Mouse (Mus musculus) urinary bladder, adult 18-20 months (tissue): ENCODE results near the gene Daglb.
"Not testable (repeated sequence)": the region's sequence is repeated elsewhere in the genome, so short reads cannot be mapped to it uniquely, and the experiment has no call there.

Experiments used
- DNase-seq, 2 experiments: peaks; one replicate each; pipeline ENCODE4 v3.0.0; 2022; ENCODE audit warnings: low spot score in 2 of 2, mixed read lengths in 2 of 2

Daglb gene

DNA sequence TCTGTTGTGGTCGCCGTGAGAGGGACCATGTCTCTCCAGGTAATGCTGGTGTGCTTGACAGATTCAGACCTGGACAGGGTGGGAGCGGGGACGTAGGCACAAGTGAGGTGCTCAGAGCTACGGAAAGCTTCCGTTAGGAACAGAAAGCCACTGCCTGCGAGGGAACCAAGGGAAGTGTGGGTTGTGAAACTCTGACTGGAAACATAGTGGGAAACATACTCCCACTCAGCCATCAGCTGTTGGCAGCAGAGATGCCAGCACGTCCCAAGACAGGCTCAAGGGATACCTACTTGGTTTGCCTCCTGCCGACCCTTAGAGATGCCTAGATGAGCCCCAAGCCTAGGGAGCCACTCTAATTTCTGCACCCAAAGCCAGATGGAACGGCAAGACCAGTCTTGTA, 22.8 kb downstream of the Daglb start:
- DNase-seq = no peak

DNA sequence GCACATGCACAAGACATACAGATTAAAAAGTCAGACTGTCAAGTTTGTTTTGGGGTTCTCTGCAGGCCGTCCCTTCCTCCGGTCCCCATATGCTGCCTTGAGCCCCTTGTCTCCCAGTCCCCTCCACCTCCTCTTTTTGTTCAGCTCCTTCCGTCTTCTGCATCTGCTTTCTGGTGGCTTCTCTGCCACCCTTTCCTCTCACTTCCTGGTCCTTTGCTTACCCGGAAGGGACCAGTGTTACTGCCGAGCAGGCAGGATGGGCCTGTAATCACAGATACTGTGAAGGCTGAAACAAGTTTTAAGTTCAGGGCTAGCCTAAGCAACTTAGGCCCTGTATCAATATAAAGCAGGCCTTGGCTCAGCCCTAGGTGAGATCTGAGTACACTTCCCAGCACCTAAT, 23.6 kb downstream of the Daglb start:
- DNase-seq = no peak

DNA sequence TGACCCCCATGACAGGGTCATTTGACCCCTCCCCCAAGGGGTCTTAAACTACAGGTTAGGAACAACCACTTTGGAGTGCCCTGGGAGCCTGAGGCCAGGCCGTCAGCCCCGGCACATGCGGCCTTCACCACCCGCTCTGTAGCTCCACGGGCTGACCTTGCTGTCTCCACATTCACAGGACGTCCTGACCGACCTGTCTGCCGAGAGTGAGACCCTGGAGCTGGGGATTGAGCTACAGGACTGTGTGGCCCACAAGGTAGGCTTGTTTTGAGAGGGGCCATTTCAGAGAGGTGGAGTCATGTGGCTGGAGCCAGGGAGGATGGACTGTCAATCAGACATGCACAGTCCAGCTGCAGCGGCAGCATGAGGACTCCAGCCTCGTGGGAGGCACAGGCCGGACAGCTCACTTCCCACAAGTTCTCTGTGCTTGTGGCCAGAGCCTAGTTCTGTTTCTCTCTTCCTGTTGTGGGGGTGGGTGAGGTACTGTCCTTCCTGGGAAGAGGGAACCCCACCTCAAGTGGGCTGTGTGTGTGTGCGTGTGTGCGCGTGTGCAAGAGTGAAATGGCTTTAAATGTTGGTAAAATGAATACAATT, 25.5 kb downstream of the Daglb start:
- no peak for DNase-seq

DNA sequence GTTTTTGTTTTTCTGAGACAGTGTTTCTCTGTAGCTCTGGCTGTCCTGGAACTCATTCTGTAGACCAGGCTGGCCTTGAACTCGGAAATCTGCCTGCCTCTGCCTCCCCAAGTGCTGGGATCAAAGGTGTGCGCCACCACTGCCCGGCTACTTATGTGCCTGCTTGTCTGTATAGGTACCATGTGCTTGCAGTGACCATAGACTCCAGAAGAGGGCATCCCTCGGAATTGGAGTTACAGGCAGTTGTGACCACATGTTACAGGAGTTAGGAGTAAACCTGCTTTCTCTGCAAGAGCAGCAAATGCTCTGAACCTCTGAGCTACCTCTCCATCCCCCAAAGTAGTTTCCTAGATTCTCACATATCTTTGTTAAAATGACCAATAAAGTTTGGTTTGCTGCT, 27.4 kb downstream of the Daglb start:
- no peak for DNase-seq

DNA sequence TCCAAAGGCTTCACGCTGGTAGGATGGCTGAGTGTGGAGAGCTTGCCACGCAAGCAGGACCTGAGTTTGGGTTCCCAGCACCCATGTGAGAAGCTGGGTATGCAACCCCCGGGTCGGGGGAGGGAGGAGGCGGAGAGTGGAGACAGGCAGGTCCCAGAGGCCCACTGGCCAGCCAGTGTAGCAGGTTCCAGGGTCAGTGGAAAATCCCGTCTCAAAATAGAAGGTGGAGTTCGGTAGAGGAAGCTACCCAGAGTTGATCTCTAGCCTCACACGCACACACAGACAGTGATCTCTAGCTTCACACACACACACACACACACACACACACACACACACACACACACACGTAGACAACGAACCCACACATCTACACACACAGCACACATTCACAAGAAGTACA, 28.8 kb downstream of the Daglb start:
- no peak for DNase-seq

DNA sequence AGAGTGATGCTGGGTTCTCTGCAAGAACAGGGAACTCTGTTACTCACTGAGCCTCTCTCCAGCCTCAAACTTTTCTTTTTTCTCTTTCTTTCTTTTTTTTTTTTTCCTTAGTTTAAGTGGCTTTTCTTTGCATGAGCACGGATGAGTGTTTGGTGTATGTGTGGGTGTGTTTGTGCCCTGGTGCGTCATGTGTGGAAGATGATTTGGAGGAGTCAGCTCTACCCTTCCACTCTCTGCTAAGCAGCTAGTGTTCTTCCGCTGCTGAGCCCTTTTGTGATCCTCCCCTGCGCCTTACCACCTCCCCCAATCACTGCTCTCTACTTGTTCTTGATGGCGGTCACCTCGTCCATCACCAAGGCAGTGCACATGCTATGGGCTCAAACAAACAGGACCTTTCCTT, 31.3 kb downstream of the Daglb start:
- DNase-seq = no peak

DNA sequence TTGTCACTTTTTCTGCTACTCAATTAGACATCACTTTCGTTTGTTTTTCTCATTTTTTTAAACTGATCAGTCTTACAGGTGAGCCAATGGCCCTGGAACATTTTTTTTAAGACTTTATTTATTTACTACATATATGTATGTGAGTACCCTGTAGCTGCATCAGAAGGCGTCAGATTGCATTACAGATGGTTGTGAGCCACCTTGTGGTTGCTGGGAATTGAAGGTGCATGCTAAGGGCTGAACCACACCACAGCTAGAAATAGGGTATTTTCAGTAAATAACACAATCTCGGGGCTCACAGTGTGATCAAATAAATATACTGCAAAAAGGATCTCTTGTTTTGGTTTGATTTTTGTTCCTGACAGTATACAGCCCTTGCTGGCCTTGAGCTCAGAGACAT, 33.1 kb downstream of the Daglb start:
- no peak for DNase-seq

DNA sequence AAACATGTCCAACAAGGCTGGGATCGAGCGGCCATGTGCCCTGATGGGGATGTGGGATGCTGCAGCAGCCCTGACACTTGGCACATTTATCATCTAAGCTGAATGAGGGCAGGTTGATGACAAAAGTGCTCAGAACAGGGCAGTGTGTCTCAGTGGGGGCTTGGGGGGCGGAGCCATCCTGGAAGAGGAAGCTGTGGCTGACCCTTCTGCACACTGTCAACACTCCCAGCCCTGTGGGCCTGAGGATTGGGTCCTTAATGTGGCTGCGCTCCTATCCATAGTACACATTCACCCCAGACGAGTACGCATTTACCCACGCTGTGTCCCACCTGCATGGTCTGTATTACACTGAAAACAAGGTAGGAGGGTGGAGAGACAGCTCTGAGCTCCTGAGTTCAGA, 34.8 kb downstream of the Daglb start:
- no peak for DNase-seq

DNA sequence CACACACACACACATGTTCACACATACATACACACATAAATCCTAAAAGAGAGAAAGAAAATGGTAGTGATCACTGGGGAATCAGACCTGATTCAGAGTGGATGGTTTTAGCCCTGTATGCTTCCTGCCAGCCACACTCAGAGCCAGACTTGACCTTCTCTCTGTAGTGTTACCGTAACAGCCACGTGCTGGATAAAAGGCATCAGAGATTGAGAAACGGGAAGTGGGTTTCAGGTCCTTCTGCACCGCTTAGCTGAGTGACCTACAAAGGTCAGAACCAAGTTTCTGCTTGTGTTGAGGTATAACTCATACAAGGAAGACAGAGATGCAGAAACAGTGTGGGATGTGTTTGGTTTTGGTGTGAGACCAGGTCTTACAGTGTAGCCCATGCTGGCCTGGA, 35.3 kb downstream of the Daglb start:
- no peak for DNase-seq

DNA sequence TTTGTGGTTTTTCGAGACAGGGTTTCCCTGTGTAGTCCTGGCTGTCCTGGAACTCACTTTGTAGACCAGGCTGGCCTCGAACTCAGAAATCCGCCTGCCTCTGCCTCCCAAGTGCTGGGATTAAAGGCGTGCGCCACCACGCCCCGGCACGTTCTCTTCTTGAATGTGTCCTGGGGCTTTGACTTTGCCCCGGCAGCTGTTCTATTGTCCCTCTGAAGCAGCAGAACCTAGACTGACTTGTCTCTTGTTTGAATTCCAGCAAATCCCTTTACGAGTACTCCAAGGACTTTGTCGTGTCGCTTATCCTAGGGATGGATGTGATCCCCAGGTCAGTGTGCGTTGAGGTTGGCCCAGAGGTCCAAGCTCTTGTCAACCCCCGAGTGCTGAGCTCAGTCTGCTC, 36.3 kb downstream of the Daglb start:
- not testable (repeated sequence) for DNase-seq

DNA sequence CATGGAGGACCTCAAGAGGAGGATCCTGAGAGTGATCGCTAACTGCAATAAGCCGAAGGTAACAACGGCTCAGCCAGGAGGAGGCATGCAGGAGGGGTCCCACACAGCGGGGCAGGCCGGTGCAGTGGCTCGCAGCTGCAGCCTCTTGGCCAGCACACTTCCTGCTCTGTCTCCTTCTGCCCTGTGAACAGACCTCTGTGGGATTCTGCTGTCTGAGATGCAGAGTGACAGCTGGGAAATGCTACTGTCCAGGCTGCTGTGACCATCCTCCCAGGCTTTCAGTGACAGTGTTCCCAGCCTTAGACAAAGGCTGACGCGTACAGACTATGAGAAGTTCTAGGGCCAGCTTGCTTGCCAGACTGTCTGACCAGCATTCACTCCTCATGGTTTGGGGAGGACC, 36.8 kb downstream of the Daglb start:
- DNase-seq = no peak

DNA sequence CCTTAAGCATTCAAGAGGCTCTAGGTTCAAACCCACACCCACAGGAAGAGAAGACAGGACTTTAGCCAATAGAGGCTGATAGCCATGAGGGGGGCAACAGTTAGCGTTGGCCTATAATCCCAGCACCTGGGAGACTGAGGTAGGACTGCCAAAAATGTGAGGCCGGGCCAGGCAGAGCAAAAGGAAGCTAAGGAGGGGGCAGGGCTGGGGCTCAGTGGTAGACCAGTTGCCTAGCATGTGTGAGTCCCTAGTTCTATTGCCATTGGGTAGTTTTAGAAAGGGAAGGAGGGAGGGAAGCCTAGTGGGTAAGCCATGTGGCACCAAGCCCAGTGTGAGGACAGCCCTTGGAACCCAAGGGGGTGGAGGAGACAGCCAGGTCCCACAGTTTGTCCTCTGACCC, 37.3 kb downstream of the Daglb start:
- no peak for DNase-seq

DNA sequence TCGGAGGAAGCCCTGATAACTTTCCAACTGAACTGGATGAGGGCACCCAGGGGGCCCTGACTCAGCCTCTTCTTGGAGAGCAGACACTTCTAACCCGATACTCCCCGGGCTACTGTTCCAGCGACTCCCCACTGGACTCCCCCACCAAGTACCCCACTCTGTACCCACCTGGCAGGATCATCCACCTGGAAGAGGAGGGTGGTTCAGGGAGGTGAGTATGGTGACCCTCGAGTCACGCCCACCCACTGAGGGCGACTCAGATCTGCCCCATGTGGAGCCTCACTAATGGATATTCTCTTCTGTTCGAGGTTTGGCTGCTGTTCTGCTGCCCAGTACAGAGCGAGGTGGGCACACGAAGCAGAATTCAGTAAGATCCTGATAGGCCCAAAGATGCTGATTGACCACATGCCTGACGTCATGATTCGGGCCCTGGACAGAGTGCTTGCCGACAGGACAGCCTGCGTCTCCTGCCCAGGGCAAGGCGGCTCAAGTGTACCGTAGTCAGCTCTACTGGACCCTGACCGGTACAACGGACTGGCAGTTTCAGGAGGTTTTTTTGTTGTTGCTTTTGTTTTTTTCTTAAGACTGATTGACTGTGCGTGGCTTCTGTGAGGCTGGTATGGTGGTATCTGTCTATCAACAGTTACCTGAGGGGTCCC, 38.6 kb downstream of the Daglb start:
- no peak for DNase-seq

DNA sequence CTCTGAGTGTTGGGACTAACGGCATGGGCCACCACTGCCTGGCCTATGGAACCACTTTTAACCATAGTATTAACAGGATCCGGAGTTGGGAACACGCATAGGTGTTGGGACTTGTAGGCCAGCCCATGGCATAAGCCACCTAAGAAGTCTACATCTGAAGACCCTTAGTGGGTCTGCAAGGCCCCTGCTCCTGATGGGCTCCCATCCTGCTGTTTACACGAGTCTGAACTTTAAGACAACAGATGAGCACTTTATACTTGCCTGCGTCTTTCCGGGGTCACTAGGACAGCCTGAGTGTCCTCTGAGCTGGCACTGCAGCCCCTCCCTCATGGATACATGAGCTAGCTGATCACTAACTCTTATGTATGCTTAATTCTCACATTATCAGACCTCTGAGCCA, 39.4 kb downstream of the Daglb start:
- DNase-seq = no peak

DNA sequence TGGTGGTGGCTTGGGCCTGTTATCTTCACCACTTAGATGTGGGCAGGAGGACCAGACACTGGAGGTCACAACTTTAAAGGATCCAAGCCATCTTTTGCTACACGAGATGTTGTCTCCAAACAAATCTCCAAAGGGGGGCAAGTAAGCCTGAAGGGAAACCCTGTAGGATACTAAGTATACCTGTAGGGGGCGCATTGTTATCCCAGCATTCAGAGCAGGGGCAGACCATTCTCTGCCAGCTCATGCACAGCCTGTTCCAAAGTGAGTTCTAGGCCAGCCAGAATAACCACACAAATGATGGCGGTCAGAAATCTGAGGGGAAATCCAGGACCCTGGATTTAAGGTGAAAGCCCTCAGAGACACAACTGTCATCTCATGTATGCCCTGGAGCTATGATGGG, 40.1 kb downstream of the Daglb start:
- no peak for DNase-seq

DNA sequence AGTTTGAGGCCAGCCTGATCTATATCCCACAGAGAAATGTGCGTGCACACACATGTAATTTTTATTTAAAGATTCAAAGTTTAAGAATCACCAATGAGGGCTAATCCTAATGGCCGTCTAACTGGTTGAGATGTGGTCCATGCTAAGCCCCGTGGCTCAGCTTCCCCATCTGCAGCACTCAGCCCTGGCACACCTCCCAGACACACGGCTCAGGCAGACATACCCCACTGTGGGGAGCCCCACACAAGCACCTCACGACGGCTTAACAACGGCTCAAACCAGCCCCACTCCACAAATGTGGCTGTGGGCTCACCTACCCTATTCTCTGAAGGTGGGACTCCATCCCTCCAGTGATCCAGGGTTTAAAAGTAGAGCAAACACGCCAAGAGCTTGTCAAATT, 40.7 kb downstream of the Daglb start:
- no peak for DNase-seq

DNA sequence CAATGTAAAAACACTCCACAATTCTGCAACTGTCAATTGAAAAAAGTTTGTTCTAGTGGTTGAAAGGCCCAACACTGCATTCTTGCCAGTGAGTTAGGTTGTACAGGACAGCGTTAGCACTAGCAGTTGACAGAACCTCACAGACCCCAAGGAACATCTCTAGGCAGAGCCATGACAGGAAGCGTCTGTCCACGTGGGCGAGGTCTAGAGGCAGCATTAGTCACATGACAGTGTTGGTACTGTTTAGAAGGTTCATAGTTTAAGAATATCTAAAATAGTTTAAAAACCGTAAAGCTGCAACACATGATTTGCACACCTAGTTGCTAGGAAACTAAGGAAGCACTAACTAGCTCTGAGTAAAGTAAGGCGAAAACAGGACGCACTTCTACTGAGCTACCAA, 41.2 kb downstream of the Daglb start:
- DNase-seq = no peak

DNA sequence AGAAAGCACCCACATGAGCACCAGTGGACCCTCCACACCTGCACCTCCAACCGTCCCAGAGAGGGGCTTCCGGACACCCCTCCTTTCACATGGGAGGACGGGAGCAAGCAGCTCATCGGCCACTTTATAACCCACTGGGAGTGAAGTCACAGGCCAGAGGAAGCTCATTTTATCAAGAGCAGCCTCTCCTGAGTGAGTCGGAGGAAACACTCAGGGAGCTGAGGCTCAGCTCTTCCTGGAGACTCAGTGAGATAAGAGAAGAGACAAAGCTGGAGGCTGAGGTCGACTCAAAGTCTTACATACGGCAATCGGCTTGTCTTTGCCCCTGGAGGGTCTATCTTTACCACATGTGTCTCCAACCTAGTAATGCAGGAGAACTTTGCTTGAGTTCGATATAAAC, 44.9 kb downstream of the Daglb start:
- DNase-seq = no peak

DNA sequence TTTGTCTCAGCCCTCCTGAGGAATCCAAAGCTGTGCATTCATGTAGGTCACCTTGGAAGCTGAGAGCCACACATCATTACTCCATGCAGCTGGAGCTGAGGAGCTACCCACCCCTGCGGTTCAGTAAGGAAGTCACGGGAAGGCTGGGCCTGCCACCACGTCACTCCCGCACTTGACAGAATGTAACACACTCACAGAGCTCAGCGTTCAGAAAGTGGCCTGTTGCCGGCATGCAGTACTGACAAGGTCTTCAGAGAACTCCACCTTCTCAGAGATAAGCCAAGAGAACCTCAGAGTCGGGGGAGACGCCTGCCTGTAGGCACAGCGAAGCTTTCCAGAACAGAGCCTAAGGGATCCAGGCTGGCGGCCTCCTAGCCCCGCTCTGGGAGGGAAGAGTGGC, 45.4 kb downstream of the Daglb start:
- no peak for DNase-seq

DNA sequence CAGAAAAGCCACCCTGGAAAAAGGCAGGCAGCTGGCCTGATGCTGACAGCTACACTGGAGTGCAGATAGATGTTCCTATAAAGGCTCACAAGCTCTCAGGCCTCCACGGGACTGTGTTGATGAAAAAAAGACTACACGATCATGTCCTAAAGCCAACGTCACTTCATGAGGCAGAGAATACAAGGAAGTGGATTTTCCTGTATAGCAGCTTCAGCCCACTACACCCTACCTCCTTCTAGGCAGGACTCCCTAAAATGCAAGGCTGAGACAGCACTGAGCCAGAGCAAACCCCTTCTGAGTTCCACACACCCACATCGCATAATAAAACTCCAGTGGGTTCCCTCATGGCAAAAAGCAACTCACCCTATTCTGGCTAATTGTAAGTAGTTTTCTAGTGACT, 47.2 kb downstream of the Daglb start:
- no peak for DNase-seq

DNA sequence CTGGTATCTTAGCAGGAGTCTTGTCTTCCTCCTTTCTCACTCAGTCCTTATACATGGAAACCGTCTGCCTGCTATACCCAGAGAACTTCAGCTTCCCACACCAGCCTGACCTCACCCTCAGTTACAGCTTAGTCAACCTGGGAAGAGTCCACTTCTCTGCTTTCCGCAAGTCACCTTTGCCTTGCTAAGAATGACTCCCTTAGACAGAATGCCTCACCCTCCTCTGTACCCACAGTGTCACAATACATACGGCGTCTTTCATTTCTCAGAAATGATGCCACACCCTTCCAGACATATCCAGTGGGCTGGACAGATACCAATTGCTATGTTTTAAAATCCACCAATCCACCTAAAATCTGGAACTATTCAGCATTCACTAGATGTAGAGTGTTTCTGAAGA, 47.9 kb downstream of the Daglb start:
- no peak for DNase-seq

DNA sequence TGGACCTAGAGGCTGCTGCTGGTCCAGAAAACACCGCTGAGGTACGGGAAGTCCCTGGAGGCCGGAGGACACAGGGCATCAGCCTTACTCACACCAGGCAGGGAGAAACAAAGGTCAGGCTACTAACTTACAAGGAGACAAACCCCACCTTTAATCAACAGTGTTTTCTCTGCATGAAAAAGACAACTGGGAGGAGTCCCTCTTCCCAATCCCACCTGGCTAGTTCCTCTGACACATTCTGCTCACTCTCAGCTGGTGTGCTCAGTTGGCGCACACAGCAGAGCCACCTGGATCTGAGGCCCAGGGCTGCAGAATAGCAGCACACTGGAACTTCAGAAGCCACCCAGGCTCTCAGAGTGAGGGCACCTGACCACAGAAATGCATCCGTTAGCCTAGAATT, 50.5 kb downstream of the Daglb start:
- no peak for DNase-seq

DNA sequence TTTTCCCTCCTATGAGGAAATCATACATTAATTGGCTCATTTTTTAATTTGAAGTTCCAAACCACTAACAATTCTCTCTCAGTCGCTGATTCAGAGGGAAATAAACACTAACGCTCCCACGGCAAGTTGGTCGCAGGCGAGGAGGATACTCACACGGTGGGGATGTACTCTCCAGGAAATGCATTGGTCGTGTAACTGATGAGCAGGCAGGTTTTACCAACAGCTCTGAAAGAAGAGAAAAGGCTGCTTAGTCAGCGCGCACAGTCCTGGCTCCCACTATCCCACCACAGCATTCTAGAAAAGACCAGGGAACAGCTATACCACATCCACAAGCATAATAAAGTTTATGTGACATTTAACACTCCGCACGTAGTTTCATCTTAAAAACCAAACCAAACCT, 52.6 kb downstream of the Daglb start:
- DNase-seq = no peak

DNA sequence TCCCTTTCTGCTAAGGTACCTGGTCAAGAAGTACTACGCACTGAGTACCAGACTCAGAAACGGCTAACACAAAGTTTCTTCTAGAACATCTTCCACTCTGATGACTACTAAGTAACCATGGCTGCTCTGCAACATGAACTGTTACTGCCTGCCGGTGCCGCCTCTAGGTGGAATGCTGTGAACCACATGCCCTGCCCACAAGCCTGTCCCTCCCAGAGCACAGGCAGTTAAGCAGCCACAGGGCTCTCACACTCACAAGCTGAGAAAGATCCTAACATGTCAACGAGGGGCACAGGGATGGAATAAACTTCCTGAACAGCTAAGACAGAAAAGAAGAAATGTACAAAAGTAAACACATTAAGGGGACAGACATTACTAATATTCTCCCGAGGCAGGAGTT, 53.1 kb downstream of the Daglb start:
- DNase-seq = peak in 1 of 2 experiments; percentile 31
